Mouse (Mus musculus): ENCODE data around the gene Smim4.

The Smim4 gene

GRCm38 (mm10) chr14:31114011-31114410, 14.7 kb downstream of the Smim4 start:
- DNase-seq (ENCODE audit: extremely low spot score) = no peak

GRCm38 (mm10) chr14:31112187-31112586, 16.6 kb downstream of the Smim4 start:
- no peak for DNase-seq (ENCODE audit: extremely low spot score)

- no peak for DNase-seq (ENCODE audit: extremely low spot score)
These were observed 18.1 kb downstream of the Smim4 start for GRCm38 (mm10) chr14:31110613-31111012.

GRCm38 (mm10) chr14:31105156-31105555, 23.6 kb downstream of the Smim4 start:
- no peak for DNase-seq (ENCODE audit: extremely low spot score)

- DNase-seq (ENCODE audit: extremely low spot score) = no peak
These were observed 38.8 kb downstream of the Smim4 start for GRCm38 (mm10) chr14:31089918-31090317.

- DNase-seq (ENCODE audit: extremely low spot score) = no peak
These were observed 40.2 kb downstream of the Smim4 start for GRCm38 (mm10) chr14:31088515-31088914.

- no peak for DNase-seq (ENCODE audit: extremely low spot score)
These were observed 41.3 kb downstream of the Smim4 start for GRCm38 (mm10) chr14:31087433-31087832.

GRCm38 (mm10) chr14:31081147-31081546, 47.6 kb downstream of the Smim4 start:
- no peak for DNase-seq (ENCODE audit: extremely low spot score)

GRCm38 (mm10) chr14:31079313-31080028, 49.3 kb downstream of the Smim4 start:
- DNase-seq (ENCODE audit: extremely low spot score) = no peak

- no peak for DNase-seq (ENCODE audit: extremely low spot score)
These were observed 50.1 kb downstream of the Smim4 start for GRCm38 (mm10) chr14:31078597-31079208.

- no peak for DNase-seq (ENCODE audit: extremely low spot score)
These were observed 59.5 kb downstream of the Smim4 start for GRCm38 (mm10) chr14:31069086-31069733.

GRCm38 (mm10) chr14:31062277-31062676, 66.5 kb downstream of the Smim4 start:
- DNase-seq (ENCODE audit: extremely low spot score) = no peak

GRCm38 (mm10) chr14:31045817-31046216, 82.9 kb downstream of the Smim4 start:
- no peak for DNase-seq (ENCODE audit: extremely low spot score)

- no peak for DNase-seq (ENCODE audit: extremely low spot score)
These were observed 83.5 kb downstream of the Smim4 start for GRCm38 (mm10) chr14:31045296-31045695.
